Mouse (Mus musculus): ENCODE results near the gene Gpsm1.

Gene Gpsm1

GRCm38 (mm10) chr2:26315072-26315924, at the start of gene Gpsm1:
Gene Gpsm1, plus strand, starts transcription at chr2:26315515.
- no peak for DNase-seq (ENCODE audit: extremely low spot score, low read depth, low spot score)

DNA sequence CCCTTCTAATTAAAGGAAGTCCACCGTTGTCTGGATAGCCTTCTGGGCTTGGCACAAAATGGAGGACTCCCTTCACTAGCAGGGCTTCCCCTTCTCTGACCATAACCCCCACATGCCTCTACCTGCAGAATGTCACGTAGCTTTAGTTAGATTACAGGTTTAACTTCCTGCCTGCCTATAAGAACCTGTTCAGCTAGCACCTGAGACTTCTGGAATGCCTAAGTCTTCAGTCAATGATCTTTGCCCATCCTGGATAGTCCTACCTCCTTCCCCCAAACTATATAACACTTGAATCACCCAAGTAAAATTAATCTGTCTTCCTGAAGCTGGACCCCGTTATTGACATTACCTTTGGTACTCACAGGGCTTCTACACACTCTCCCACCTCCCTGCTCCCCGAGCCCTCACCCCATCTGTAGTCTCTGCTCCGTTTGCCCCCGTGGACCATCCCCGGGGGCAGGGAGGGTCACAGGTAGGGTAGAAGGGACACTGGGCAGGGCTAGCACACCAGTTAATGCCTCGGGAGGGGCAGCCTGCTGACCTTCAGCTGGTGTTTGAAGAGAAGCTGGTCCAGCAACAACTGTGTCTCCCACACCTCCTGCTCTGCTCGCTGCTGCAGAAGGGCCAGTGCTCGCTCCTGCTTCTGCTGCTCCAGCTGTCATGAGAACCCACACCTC, 49.1 kb upstream of the Gpsm1 start:
- no peak for DNase-seq (ENCODE audit: extremely low spot score, low read depth, low spot score)

DNA sequence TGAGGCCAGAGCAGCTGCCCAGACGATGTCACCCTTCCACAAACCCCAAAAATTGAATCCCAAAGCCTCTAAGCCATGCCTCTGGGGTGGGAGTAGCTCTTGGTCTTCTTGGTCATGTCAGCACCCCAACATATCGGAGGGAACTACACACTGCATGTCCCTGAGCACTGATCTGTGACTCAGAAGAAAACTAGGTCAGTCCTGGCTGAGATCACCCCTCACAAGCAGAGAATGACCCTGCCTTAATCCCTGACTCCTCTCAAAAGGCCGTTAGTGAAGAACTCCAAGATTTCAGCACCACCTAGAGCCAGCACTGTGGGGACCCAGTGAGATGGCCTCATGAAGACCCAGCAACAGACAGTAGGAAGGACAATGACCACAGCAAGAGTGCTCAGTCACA, 47.1 kb upstream of the Gpsm1 start:
- DNase-seq (ENCODE audit: extremely low spot score, low read depth, low spot score): no peak

GRCm38 (mm10) chr2:26273611-26274010, 41.7 kb upstream of the Gpsm1 start:
- DNase-seq (ENCODE audit: extremely low spot score, low read depth, low spot score): peak; percentile 16

DNA sequence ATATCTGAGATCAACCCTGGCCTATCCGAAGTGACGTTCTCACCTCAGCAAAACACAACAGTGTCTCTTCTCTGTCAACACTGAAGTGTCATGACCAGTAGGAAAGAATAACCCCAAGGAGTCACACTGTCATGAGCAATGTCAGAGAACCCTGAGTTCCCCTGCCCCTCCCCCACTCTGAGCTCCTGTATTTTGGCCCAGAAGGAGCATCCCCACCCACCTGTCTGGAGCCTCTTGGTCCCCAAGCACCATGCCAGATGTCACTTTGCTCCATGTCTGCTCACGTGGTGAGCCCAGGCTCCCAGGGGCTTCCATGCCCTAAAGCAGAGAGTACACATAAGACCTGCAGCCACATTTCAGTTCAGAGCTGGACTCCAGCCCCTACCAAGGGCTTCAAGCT, 35.6 kb upstream of the Gpsm1 start:
- no peak for DNase-seq (ENCODE audit: extremely low spot score, low read depth, low spot score)

GRCm38 (mm10) chr2:26280594-26280993, 34.7 kb upstream of the Gpsm1 start:
- DNase-seq (ENCODE audit: extremely low spot score, low read depth, low spot score): no peak

DNA sequence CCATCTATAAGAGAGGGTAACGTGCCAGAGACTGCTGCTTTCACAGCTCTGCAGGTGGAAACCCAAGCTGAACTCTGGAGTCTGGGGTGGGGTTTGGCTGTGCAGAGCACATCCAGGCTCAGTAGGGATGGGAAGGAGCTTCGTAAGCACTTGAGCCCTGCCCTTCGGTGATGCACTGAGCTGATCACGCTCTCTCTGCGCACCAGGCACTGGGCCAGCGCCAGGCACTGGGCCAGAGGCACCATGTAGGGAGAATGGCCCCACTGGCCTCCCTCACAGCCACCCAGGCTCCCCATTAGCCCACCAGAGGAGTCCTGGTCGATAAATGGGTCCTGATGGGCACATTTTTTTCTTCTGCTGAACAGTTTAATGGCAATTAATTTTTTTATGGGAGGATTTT, 29.5 kb upstream of the Gpsm1 start:
- DNase-seq (ENCODE audit: extremely low spot score, low read depth, low spot score): no peak

DNA sequence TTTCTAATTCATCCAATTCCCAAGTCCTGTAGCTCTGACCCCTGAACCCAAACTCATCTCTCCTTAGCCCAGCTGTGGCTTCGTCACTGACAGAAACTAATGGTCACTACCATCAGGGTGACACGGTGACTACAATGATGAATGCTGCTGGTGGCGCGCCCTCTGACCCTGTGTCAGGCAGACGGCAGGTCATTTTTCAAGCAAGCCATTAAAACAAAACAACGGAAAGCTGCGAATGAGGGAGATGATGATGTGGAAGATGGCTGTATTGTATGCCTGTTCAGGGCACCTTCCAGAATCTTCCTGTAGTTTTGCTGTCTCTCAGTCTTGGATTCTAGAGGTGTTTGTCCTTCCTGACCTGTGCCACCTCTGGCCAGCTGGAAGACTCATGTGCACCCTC, 28.9 kb upstream of the Gpsm1 start:
- no peak for DNase-seq (ENCODE audit: extremely low spot score, low read depth, low spot score)

DNA sequence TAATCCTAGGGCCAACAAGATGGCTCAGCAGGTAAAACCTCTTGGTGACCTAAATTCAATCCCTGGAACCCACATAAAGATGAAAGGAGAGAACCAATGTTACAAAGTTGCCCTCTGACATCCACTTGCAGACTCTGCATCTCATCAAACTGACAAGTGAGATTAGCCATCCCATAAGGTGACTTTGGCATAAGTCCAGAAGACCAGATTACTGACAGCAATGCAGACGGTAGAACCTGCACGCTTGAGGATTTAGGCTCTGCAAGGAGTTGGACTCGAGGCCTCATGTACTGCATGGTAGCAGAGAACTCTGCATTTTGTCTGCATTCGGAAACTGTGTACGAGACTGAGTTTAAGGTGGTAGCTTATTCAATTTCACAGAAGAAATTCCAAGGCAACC, 25.2 kb upstream of the Gpsm1 start:
- no peak for DNase-seq (ENCODE audit: extremely low spot score, low read depth, low spot score)

- no peak for DNase-seq (ENCODE audit: extremely low spot score, low read depth, low spot score)
Measured at GRCm38 (mm10) chr2:26294457-26294856, 20.9 kb upstream of the Gpsm1 start, which contains the start of gene Ccdc187. Gene Ccdc187, minus strand, starts transcription at chr2:26294557.

DNA sequence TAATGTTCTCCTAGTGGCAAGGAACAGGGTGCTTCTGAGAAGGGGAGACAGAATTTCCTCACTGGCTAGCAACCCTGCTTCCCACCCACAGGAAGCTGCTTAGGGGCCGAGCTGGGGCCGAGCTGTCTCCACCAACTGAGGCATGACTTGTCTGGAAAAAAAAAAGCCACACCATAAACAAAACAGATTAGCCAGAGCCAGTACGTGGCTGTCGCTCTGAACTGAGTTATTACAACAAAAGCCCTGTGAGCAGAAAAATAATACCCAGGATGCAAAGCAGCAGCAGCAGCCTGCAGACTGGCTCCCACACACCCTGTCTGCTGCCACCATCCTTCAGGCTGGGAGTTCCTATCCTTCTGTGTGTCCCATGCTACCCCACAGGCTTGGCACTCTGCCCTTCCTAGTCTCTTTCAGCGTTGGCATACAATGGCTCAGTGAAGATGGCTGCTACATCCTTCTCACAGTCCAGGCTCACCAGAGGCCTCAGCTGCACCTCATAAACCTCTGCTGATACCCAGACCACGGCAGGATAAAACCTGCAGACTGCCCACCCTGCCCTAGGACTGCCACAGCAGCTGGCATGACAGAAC, 18.6 kb upstream of the Gpsm1 start:
- no peak for DNase-seq (ENCODE audit: extremely low spot score, low read depth, low spot score)

GRCm38 (mm10) chr2:26298208-26298855, 17.0 kb upstream of the Gpsm1 start:
- DNase-seq (ENCODE audit: extremely low spot score, low read depth, low spot score): no peak

DNA sequence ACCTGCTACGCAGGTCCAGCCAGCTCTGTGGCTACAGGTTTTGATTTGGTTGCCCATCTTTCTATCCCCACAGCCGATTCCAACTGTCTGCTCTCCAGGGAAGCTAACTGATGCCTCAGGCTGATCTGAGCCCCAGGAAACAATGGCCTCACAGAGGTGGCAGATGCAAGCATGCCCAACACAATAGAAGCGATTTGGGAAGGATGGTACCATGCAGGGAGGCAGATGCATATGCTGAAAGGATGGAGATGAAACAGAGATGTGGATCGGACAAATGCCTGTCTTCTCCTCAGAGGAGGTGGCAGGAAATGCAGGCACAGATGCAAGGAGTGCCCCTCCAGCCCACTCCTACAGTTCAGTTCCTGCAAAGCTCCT, 16.5 kb upstream of the Gpsm1 start:
- no peak for DNase-seq (ENCODE audit: extremely low spot score, low read depth, low spot score)

GRCm38 (mm10) chr2:26299336-26299735, 16.0 kb upstream of the Gpsm1 start:
- no peak for DNase-seq (ENCODE audit: extremely low spot score, low read depth, low spot score)

DNA sequence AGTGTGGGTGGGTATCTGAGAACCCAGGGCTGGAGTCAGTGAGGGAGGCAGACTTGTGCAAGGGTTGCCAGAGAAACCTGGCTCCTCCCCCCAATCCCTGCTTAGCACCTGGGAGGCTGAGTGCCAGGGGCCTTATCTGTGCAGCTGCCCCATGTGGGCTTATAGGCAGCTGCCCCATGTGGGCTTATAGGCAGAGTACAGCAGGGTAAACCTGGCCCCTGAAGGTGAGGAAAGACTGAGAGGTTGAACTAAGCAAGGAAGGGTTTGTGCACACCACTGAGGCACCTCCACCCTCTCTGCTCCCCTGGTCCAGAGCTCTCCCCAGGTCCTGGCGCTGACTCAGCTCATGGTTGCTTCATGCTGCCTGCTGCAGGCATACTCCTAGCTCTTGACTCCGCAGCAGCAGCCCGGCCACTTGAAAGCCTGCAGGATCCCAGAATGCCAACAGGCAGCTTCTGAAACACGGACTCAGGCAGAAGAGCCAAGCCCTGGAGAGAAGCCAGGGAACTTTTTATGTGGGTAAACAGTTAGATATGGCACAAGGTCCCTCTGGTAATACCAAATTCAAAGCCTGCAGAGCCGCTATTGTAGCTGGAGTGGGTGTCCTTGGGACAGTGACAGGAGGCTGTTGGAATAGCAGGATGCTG, 15.0 kb upstream of the Gpsm1 start:
- no peak for DNase-seq (ENCODE audit: extremely low spot score, low read depth, low spot score)

DNA sequence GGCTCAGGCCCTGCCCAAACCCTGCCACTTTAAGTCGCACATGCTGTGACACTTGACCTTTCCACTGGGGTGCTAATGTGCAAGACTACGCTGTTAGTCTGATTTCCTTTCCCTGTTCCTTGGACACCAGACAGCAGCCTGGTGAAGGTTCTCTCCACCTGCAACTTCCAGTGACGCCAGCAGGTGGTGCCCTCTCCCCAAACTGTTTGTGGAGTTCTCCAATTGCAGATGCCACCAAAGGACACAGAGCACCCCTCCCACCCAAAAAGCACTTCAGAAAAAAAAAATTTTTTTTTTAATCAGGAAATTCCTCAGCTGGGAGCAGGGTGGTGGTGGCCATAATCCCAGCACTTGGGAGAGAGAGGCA, 14.5 kb upstream of the Gpsm1 start:
- no peak for DNase-seq (ENCODE audit: extremely low spot score, low read depth, low spot score)

- DNase-seq (ENCODE audit: extremely low spot score, low read depth, low spot score): no peak
Measured at GRCm38 (mm10) chr2:26302005-26302503, 13.3 kb upstream of the Gpsm1 start.

- DNase-seq (ENCODE audit: extremely low spot score, low read depth, low spot score): no peak
Measured at GRCm38 (mm10) chr2:26304711-26305110, 10.6 kb upstream of the Gpsm1 start.

- no peak for DNase-seq (ENCODE audit: extremely low spot score, low read depth, low spot score)
Measured at GRCm38 (mm10) chr2:26305555-26305954, 9.8 kb upstream of the Gpsm1 start.

DNA sequence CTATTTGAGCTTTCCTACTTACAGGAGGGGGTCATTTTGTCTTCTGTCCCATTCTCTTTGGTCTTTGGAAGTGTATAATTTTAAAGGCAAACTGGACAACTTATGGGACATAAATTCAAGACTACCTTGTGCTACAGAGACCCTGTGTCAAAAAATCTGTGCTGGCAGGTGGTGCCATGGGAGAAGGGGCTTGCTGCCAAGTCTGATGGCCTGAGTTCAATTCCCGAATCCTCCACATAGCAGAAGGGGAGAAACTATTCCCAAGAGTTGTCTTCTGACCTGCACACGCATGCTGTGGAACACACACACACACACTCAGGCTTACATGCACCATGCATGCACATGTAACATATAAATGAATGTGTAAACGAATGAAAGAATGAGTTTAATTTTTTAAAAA, 8.6 kb upstream of the Gpsm1 start:
- DNase-seq (ENCODE audit: extremely low spot score, low read depth, low spot score): no peak

DNA sequence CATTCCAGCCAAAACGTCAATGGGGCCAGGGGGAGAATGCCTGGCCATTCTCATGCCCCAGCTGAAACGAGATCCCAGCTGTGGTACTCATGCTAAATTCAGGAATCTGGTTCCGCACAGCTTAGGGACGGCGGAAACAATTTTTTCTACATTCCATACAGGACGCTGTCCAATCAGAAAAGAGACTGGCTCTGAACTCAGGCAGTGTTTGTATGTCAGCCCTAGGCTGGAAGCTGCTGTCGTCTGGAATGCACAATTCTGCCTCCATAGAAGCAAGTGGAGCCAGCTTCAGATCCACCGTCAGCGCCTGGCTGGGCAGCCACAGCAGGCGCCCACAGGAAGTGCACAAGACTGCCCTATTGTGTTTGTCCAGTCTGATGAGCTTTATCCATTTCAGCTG, 5.6 kb upstream of the Gpsm1 start:
- DNase-seq (ENCODE audit: extremely low spot score, low read depth, low spot score): peak; percentile 44
